Mouse (Mus musculus): ENCODE data around the gene Robo2. TPM values are rescaled to one million over a fixed set of nuclear protein-coding genes. Genes with fewer than 3 reads are reported as not detected.

Robo2 gene
- polyA plus RNA-seq, 1 experiment = 1.4 TPM

- DNase-seq (ENCODE audit: low read depth) = no peak
Measured at GRCm38 (mm10) chr16:73940211-73940541, 471.4 kb downstream of the Robo2 start.

DNA sequence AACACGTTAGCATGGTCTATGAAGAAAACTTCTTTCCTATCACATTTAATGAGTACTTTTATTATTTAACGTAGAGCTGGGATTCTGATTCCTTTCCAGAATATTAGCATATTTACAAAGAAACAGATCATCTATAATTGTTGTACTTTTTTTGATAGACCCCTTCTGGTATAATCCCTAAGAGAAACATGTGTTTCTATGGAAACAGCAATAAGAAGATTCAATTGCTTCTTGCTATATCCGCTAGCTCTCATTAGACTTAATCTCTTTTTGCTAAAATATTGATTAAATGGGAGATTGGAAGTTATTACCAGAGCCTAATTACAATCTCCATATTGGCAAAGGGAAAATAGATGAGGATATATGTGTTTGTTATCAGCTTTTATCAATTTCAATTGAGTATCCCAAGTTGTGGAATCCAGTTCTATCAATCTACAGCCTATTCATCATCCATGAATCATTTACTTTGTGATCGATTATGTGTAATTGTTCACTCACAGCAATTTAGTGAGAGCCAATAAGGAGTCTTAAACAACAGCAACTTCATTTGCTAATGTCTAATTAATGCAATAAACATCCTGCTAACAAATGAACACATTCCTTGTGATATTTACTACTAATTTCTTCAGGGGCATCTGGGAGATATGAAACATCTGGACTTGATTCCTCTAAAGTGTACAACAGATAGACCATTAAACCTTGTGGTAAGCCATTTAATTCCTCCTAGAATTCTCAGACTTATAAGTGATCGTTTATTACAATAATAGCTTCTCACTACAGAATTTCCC is 472.0 kb downstream of the Robo2 start:
- no peak for DNase-seq (ENCODE audit: low read depth)

GRCm38 (mm10) chr16:73930323-73930722 is 481.3 kb downstream of the Robo2 start:
- DNase-seq (ENCODE audit: low read depth) = no peak

DNA sequence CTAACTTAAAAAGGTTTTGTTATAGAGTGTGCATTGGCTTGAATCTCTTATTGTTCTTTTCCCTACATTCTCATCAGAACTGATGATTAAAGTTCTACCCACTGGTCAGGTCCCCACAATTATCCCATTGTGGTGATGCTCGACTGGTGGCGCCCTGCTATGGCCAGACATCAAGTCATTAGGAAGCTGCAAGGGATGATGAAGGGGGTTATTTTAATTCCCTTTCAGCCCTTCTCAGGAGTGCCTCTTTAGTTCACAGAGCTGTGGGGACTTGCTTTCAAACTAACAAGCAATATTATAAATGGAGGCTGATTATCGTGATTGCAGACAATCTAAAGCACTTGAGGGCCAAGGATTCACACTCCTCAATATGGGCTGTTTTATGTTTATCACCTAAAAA is 484.1 kb downstream of the Robo2 start:
- DNase-seq (ENCODE audit: low read depth) = no peak

GRCm38 (mm10) chr16:73915425-73915824 is 496.2 kb downstream of the Robo2 start:
- DNase-seq (ENCODE audit: low read depth) = no peak

DNA sequence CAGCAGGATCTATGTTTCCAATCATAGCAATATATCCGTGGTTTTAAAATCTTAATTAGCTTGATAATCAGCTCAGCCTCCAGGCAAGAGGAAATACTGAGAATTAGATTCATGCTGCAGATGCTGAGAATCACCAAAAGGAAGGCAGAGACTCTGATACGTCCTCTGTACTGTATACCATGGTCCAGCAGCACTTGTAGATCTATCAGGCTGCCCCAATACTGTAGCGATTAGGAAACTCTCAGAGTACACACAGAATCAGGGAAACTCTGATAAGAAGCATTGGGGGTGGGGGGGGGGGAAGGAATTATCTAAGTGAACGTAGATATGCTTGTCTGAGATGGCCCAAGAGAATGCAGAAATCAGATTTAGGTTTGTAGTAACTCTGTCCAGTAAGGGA is 496.7 kb downstream of the Robo2 start:
- DNase-seq (ENCODE audit: low read depth) = no peak

DNA sequence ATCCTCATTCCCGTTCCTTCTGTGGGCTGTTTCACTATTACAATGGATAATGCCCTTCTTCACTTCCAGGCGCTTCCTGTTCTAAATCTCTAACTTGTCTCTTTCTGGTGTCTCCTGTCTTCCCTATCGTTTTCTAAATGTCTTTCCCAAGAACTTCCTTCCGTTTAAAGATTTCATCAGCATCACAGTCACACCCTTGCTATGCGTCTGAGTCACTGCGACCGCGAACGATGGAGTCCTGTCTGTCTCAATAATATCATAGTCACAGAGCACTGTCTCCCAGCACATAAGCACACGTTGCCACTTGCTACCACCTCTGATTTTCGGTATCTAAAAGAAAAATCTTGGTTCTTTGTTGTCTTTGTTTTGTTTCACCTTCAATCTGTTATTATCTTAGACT is 503.1 kb downstream of the Robo2 start:
- no peak for DNase-seq (ENCODE audit: low read depth)

DNA sequence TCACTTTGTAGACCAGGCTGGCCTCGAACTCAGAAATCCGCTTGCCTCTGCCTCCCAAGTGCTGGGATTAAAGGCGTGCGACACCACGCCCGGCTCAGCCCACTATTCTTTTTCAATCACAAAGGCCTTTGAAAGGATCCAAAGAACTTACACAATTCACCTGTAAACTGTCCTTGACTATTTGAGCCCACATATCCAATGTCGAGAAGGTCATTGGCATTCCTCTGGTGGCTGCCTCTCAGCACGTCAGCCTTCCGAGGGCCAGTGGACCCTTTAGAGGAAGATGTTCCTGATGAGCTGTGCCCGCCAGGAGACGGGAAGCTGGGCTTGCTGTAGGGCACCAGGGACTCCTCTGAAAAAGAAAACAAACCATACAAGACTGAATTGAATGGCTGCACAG is 514.8 kb downstream of the Robo2 start:
- no peak for DNase-seq (ENCODE audit: low read depth)

GRCm38 (mm10) chr16:73881911-73882310 is 529.7 kb downstream of the Robo2 start:
- DNase-seq (ENCODE audit: low read depth) = no peak

GRCm38 (mm10) chr16:73877973-73878372 is 533.7 kb downstream of the Robo2 start:
- no peak for DNase-seq (ENCODE audit: low read depth)

DNA sequence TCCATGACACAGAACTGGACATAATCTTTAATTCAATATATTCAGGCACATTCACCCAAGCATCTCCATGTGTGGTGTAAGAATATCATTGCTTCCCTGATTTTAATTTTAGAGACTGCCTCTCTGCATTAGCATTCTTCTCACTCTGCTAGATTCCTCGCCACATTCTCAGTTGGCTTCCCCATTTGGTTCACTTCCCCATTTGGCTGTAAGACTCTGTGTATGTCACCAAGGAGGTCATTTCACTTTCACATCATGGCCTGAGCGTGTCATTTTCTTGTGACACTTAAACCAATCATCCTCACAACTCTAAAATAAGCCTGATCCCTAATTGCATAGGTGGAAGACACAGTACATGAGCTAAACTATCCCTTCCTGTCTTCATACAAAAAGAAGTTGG is 536.6 kb downstream of the Robo2 start:
- DNase-seq (ENCODE audit: low read depth) = no peak

GRCm38 (mm10) chr16:73873828-73874558 is 537.6 kb downstream of the Robo2 start:
- no peak for DNase-seq (ENCODE audit: low read depth)

GRCm38 (mm10) chr16:73870296-73870695 is 541.3 kb downstream of the Robo2 start:
- peak; percentile 55 for DNase-seq (ENCODE audit: low read depth)

DNA sequence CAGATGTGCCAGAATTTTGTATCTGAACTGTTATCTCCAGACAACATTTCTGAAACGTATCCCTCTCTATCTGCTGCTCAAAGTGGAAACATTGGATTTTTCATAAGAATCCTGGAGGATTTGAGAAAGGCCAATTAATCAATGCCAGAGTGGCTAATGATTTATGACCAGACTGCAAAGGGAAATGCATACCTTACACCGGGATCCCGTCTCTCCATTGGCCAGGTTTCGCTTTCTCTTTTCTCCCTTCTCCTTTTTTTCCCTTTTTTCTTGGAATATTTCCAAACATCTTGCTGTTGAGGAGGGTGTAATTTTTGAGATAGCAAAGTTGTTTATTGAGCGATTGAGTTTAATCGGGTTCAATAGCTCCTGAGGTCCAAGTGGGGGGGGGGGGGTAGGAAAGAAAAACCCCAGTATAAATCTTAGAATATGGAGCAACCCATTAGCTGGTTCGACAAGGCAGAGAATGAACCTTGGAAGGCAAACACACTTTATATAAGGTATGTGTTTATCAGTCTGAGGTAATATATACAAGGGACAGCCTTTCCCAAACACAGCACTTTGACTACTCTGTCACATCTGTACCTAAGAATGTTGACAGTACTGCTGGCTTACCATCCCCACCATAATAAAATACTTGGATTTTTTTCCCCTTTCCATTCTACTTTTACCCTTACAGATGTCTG is 542.0 kb downstream of the Robo2 start:
- DNase-seq (ENCODE audit: low read depth) = no peak

GRCm38 (mm10) chr16:73864625-73865024 is 547.0 kb downstream of the Robo2 start:
- DNase-seq (ENCODE audit: low read depth) = no peak

DNA sequence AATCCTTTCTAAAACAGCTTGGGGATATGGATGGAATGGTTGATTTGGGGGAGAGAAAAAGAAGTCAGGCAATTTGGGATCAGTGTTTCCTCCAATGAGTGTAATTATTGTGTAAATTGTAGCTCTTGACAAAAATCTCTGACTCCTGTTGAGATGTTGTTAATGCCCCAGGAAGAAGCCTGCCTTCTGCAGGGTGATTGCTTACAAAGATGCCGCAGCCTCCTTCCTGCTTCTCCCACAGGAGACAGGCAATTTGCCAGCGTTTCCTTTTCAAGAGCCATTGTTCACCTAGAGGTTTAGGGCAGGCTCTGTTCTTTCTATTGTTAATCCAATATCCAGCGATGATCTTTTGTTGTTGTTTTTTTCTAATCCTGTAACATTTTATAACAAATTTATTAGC is 547.9 kb downstream of the Robo2 start:
- no peak for DNase-seq (ENCODE audit: low read depth)

GRCm38 (mm10) chr16:73858717-73859116 is 552.9 kb downstream of the Robo2 start:
- DNase-seq (ENCODE audit: low read depth) = no peak

DNA sequence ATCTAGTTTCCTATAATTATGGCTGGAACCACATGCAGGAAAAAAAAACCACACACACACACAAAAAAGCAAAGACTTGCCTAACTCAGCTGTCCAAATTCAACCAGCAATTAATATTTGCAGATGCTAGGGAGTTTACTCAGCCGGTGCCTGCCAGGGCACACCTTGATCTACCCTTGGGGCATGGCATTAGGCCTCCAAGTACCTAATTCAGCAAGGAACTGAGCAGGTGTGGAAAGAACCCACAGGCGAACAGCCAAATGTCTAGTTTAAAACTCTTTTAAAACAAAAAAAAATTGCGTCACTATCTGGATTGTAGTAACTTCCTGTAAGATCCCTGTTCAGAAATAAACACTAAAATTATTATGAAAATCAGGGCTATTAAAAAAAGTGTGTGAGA is 555.8 kb downstream of the Robo2 start:
- peak; percentile 74 for DNase-seq (ENCODE audit: low read depth)

Measured in gonadal fat pad, adult 2 months (tissue).